Mouse (Mus musculus): Measurements from ENCODE around the gene Ankrd2.

DNA sequence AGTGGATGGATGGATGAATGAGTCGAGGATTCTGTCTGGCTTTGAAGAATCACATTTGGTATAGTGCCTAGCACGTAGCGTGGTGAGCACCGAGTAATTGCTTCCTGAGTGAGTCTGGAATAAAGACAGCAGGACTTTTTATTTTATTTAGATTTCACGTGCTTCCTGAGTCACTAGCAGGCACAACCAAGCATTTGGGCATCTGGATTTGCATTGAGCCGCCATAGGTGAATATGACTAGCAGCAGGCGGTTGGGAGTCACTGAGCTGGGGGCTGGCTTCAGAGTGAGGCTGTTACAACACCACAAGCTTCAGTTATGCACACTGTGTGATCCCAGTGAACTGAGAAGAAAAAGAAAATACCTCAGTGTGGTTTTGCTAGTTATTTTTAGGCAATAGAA, 26.7 kb upstream of the Ankrd2 start:
- TF ChIP-seq CTCF (IDR thresholded peaks at IDR 0.05; ENCODE audit: borderline replicate concordance, insufficient read depth, low read length) (no peak), POLR2A (IDR thresholded peaks at IDR 0.05; ENCODE audit: low read depth, low read length) (no peak)

Data from embryonic fibroblast, embryonic 13.5 days (primary cell).